ENCODE assay signal across 9 mouse cellular contexts in genomic region chr7:29982341-29982740, GRCm38 (mm10). TPM values are rescaled to one million over a fixed set of nuclear protein-coding genes. Genes with fewer than 3 reads are reported as not detected.
DNase-seq lines count a peak whose midpoint lies in the region; ATAC-seq and TF ChIP-seq lines count a peak whose summit lies in the region.
"Had no signal": no experiment of that assay in that cellular context is flagged by ENCODE, and none has a peak within 500 bp of the region (broad histone marks: within the 10 kb centered on the region; RNA-seq: fewer than 3 reads in every experiment).

No protein-coding gene starts in this region.

- TF ChIP-seq CTCF in heart, adult 2 months (IDR thresholded peaks at IDR 0.05), result 0 out of 2 replicates have a peak, but pooled peaks have one; percentile 2

- H3K4me2 ChIP-seq in lung, embryonic 16.5 days (ENCODE audit: low read depth, low read length), result peak overlapping the region; percentile 61
- peak overlapping the region; percentile 62; the same call in 1 of the 2 replicates for H3K4me2 ChIP-seq in intestine, embryonic 15.5 days (replicated peaks)
- peak overlapping the region; percentile 70 for H3K4me2 ChIP-seq in neural tube, embryonic 13.5 days

- no peak for ATAC-seq in lung, embryonic 16.5 days (ENCODE audit: low read depth)
- ATAC-seq in intestine, embryonic 15.5 days, result no peak
- no peak for ATAC-seq in neural tube, embryonic 13.5 days (ENCODE audit: low read depth)
- no peak for ATAC-seq in erythroid progenitor cell, adult 5-6 weeks (replicated peaks; ENCODE audit: low FRiP score, poor library complexity, severe bottlenecking)

- H3K4me1 ChIP-seq in heart, adult 2 months (ENCODE audit: control insufficient read depth, insufficient read depth, low read length), result peaks cover 8% of the 10 kb centered on the region
- H3K4me1 ChIP-seq in lung, embryonic 16.5 days (replicated peaks; ENCODE audit: control insufficient read depth, insufficient read depth, low read length), result peaks cover 15% of the 10 kb centered on the region
- H3K4me1 ChIP-seq in intestine, embryonic 15.5 days (replicated peaks), result 0 out of 2 replicates have a peak, but pooled peaks cover 9% of the 10 kb centered on the region
- H3K4me1 ChIP-seq in neural tube, embryonic 13.5 days (replicated peaks), result peaks cover 29% of the 10 kb centered on the region

- TF ChIP-seq EP300 in heart, adult 2 months (IDR thresholded peaks at IDR 0.05; ENCODE audit: insufficient read depth, low read depth, low read length), result no peak

- no peak for DNase-seq in heart, adult 2 months
- DNase-seq in heart, postnatal 14 days, result no peak
- no peak for DNase-seq in lung, postnatal 36 days
- DNase-seq in right cerebral cortex, postnatal 4 days, result no peak
- DNase-seq: adrenal gland, adult 2 months had no signal

- H3K27ac ChIP-seq in heart, adult 2 months, result peak overlapping the region; percentile 81
- peak overlapping the region; percentile 97 for H3K27ac ChIP-seq in lung, embryonic 16.5 days (ENCODE audit: low read length)
- H3K27ac ChIP-seq in intestine, embryonic 15.5 days, result peak overlapping the region; percentile 51; the same call in 1 of the 2 replicates
- H3K27ac ChIP-seq in neural tube, embryonic 13.5 days (replicated peaks), result no peak overlapping the region

- intact Hi-C loops in heart, adult 2 months (cut with DNase I), result loop anchor here (2.0 to 5.0 kb wide), 5 partner anchors 28 to 214 kb away; partner anchors contain the start of genes Zfp383, Zfp74, Zfp790 and Zfp84
- intact Hi-C loops in heart, postnatal 14 days (cut with DNase I), result loop anchor here (2.0 kb wide), 1 partner anchor 28 kb away; the partner anchor contains the start of gene Zfp74

- H3K9ac ChIP-seq in heart, adult 2 months (ENCODE audit: low read depth, low read length), result no peak overlapping the region
- H3K9ac ChIP-seq in lung, embryonic 16.5 days (ENCODE audit: low read length), result no peak overlapping the region
- no peak overlapping the region for H3K9ac ChIP-seq in intestine, embryonic 15.5 days
- H3K9ac ChIP-seq in neural tube, embryonic 13.5 days, result peak overlapping the region; percentile 86; the same call in 1 of the 2 replicates

- H3K4me3 ChIP-seq in heart, adult 2 months, result peak overlapping the region; percentile 82; the same call in 1 of the 2 replicates
- H3K4me3 ChIP-seq in lung, embryonic 16.5 days (ENCODE audit: low read length), result no peak overlapping the region
- H3K4me3 ChIP-seq in intestine, embryonic 15.5 days (replicated peaks), result no peak overlapping the region
- no peak overlapping the region for H3K4me3 ChIP-seq in neural tube, embryonic 13.5 days

- no peak for TF ChIP-seq POLR2A in heart, adult 2 months (IDR thresholded peaks at IDR 0.05; ENCODE audit: insufficient read depth, low read depth, low read length)

- H3K9me3 ChIP-seq in lung, embryonic 16.5 days (ENCODE audit: control insufficient read depth, low read length), result no peaks in the 10 kb centered on the region; the same call in 1 of the 2 replicates
- H3K9me3 ChIP-seq in intestine, embryonic 15.5 days, result no peaks in the 10 kb centered on the region
- H3K9me3 ChIP-seq in neural tube, embryonic 13.5 days, result no peaks in the 10 kb centered on the region

- WGBS in heart, adult 2 months, result 67% methylated on average over 4 of the region's 4 CpGs
- WGBS in lung, embryonic 16.5 days, result 71% methylated on average over 4 of the region's 4 CpGs
- 74% methylated on average over 4 of the region's 4 CpGs for WGBS in intestine, embryonic 15.5 days
- WGBS in neural tube, embryonic 13.5 days, result 85% methylated on average over 4 of the region's 4 CpGs

- no peaks in the 10 kb centered on the region for H3K27me3 ChIP-seq in heart, adult 2 months (ENCODE audit: control insufficient read depth, insufficient read depth, low read length)
- no peaks in the 10 kb centered on the region for H3K27me3 ChIP-seq in lung, embryonic 16.5 days (ENCODE audit: control insufficient read depth, insufficient read depth, low read depth, low read length)
- H3K27me3 ChIP-seq in intestine, embryonic 15.5 days (replicated peaks), result no peaks in the 10 kb centered on the region
- no peaks in the 10 kb centered on the region for H3K27me3 ChIP-seq in neural tube, embryonic 13.5 days

- peaks cover 2% of the 10 kb centered on the region; the same call in 1 of the 2 replicates for H3K79me2 ChIP-seq in heart, adult 2 months (replicated peaks; ENCODE audit: control insufficient read depth, insufficient read depth, low read length)

- peaks cover 17% of the 10 kb centered on the region for H3K36me3 ChIP-seq in heart, adult 2 months (ENCODE audit: control insufficient read depth, insufficient read depth, low read length)
- peaks cover 9% of the 10 kb centered on the region for H3K36me3 ChIP-seq in lung, embryonic 16.5 days (ENCODE audit: control insufficient read depth, insufficient read depth, low read length)
- H3K36me3 ChIP-seq in intestine, embryonic 15.5 days, result peaks cover under 1% of the 10 kb centered on the region; the same call in 1 of the 2 replicates
- peaks cover 16% of the 10 kb centered on the region for H3K36me3 ChIP-seq in neural tube, embryonic 13.5 days

RNA-seq across cellular contexts. Expression of gene Zfp568, which starts 1.4 kb away (rescaled TPM):
- total RNA-seq in heart, adult 2 months (2021), result 10 to 100 TPM; 19.6 to 28.1 TPM
- 5.6 and 12.5 TPM in 2 replicates for polyA plus RNA-seq in heart, adult 2 months (2012; rRNA removed)
- 10 to 100 TPM; 32.0 to 41.7 TPM for total RNA-seq in heart, postnatal 14 days (2021)
- polyA plus RNA-seq in lung, embryonic 16.5 days (2015; fragmentation: Nextera tagmentation; extraction: Ambion mirVana), result 12.3 and 13.8 TPM in 2 replicates
- 15.1 and 15.5 TPM in 2 replicates for polyA plus RNA-seq in intestine, embryonic 15.5 days (2015; fragmentation: Nextera tagmentation; extraction: Ambion mirVana)
- polyA plus RNA-seq in neural tube, embryonic 13.5 days (2015; fragmentation: Nextera tagmentation; extraction: Ambion mirVana), result 5.5 and 6.5 TPM in 2 replicates
- total RNA-seq in erythroid progenitor cell, adult 5-6 weeks (2015; ENCODE audit: low replicate concordance), result 2.5 and 5.4 TPM in 2 replicates
- 4.1 and 4.2 TPM in 2 replicates for total RNA-seq in erythroid progenitor cell, adult 5-6 weeks (2017; ENCODE audit: low replicate concordance)

RNA-seq across cellular contexts. Expression of gene Zfp74, which starts 28.5 kb away (rescaled TPM):
- 1 to 10 TPM; 6.2 to 6.8 TPM for total RNA-seq in heart, adult 2 months (2021)
- polyA plus RNA-seq in heart, adult 2 months (2012; rRNA removed), result 2.5 and 5.9 TPM in 2 replicates
- total RNA-seq in heart, postnatal 14 days (2021), result 1 to 10 TPM; 6.1 to 6.4 TPM
- polyA plus RNA-seq in lung, embryonic 16.5 days (2015; fragmentation: Nextera tagmentation; extraction: Ambion mirVana), result 9.5 and 9.9 TPM in 2 replicates
- polyA plus RNA-seq in intestine, embryonic 15.5 days (2015; fragmentation: Nextera tagmentation; extraction: Ambion mirVana), result 6.6 and 7.8 TPM in 2 replicates
- polyA plus RNA-seq in neural tube, embryonic 13.5 days (2015; fragmentation: Nextera tagmentation; extraction: Ambion mirVana), result 13.6 and 15.0 TPM in 2 replicates
- 4.0 and 4.2 TPM in 2 replicates for total RNA-seq in erythroid progenitor cell, adult 5-6 weeks (2015; ENCODE audit: low replicate concordance)
- total RNA-seq in erythroid progenitor cell, adult 5-6 weeks (2017; ENCODE audit: low replicate concordance), result 0.98 and 2.6 TPM in 2 replicates
